Mouse (Mus musculus) embryo, embryonic 11.5 days (tissue): ENCODE measurements around the gene Dph1.

Experiments
- DNase-seq: peaks from one replicate; pipeline ENCODE4 v3.0.0-alpha.2; 2012; ENCODE audit warnings: low read depth, low spot score

The Dph1 gene

GRCm38 (mm10) chr11:75159564-75159963, 31.5 kb downstream of the Dph1 start:
- DNase-seq: no peak

GRCm38 (mm10) chr11:75158432-75158831, 32.6 kb downstream of the Dph1 start:
- DNase-seq: no peak

- no peak for DNase-seq
Observed at GRCm38 (mm10) chr11:75157901-75158300, 33.1 kb downstream of the Dph1 start.

GRCm38 (mm10) chr11:75157037-75157436, 34.0 kb downstream of the Dph1 start:
- DNase-seq: no peak

GRCm38 (mm10) chr11:75156416-75156815, 34.6 kb downstream of the Dph1 start:
- DNase-seq: no peak

GRCm38 (mm10) chr11:75155985-75156384, 35.1 kb downstream of the Dph1 start:
- DNase-seq: no peak

- DNase-seq: no peak
Observed at GRCm38 (mm10) chr11:75154053-75154585, 36.9 kb downstream of the Dph1 start.

GRCm38 (mm10) chr11:75152603-75153557, 38.2 kb downstream of the Dph1 start:
- no peak for DNase-seq

- DNase-seq: no peak
Observed at GRCm38 (mm10) chr11:75150346-75150745, 40.7 kb downstream of the Dph1 start.

GRCm38 (mm10) chr11:75148332-75149035, 42.6 kb downstream of the Dph1 start:
- DNase-seq: no peak

GRCm38 (mm10) chr11:75147846-75148168, 43.2 kb downstream of the Dph1 start:
- DNase-seq: no peak

- no peak for DNase-seq
Observed at GRCm38 (mm10) chr11:75147106-75147845, 43.8 kb downstream of the Dph1 start.

- no peak for DNase-seq
Observed at GRCm38 (mm10) chr11:75145841-75146240, 45.2 kb downstream of the Dph1 start.

GRCm38 (mm10) chr11:75142749-75143148, 48.3 kb downstream of the Dph1 start:
- DNase-seq: no peak

- no peak for DNase-seq
Observed at GRCm38 (mm10) chr11:75141913-75142312, 49.1 kb downstream of the Dph1 start.

GRCm38 (mm10) chr11:75141038-75141437, 50.0 kb downstream of the Dph1 start:
- no peak for DNase-seq

- DNase-seq: no peak
Observed at GRCm38 (mm10) chr11:75140431-75140830, 50.6 kb downstream of the Dph1 start.

- DNase-seq: no peak
Observed at GRCm38 (mm10) chr11:75139122-75139963, 51.7 kb downstream of the Dph1 start.

GRCm38 (mm10) chr11:75136666-75137398, 54.2 kb downstream of the Dph1 start:
- no peak for DNase-seq

- DNase-seq: no peak
Observed at GRCm38 (mm10) chr11:75135358-75135757, 55.7 kb downstream of the Dph1 start.
